Mouse (Mus musculus): Measurements from ENCODE around the gene Spock1.

Spock1 gene

DNA sequence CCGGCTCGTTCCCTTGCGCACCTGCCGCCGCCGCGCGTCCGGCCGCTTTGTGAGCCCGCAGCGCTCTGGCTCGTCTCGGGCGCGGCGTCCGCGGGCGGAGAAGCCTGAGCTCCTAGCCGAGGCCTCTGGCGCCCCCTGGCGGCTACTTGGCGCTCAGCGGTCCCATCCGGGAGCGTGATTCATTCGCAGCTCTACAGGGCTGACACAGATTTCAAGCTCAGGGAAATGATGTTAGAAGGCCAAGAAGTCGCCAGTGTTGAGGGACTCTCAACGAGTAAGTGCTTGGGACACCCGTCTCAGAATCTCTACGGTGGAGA, at the start of gene Spock1:
TSS of gene Spock1 (minus strand) at position 67 of the 317 bp plus-strand sequence.
- peak; percentile 27 to 72 for DNase-seq (ENCODE audit: low spot score in 2 of 2)

GRCm38 (mm10) chr13:57950091-57950490, 42.0 kb upstream of the Spock1 start:
- no peak for DNase-seq (ENCODE audit: low spot score in 2 of 2)

GRCm38 (mm10) chr13:57949513-57949912, 41.4 kb upstream of the Spock1 start:
- no peak for DNase-seq (ENCODE audit: low spot score in 2 of 2)

DNA sequence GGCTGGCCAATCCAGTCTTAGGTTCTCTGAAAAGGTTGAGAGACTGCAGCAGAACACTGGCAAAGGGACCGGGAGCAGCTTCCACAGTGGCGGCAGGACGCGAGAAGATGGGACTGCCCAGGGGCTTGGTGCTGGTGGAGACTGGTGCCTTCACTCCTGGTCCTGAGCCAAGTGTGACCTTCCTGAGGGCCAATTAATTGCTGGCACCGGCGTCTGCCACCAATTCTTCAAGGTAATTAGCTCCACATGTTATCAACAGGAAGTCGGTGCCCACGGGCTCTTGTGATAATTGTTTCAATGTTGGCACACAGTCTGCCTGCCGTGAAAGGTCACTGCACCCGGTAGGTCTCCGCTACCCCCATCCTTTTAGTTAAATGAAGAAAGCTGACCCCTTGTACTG, 37.1 kb upstream of the Spock1 start:
- DNase-seq (ENCODE audit: low spot score in 2 of 2): no peak

DNA sequence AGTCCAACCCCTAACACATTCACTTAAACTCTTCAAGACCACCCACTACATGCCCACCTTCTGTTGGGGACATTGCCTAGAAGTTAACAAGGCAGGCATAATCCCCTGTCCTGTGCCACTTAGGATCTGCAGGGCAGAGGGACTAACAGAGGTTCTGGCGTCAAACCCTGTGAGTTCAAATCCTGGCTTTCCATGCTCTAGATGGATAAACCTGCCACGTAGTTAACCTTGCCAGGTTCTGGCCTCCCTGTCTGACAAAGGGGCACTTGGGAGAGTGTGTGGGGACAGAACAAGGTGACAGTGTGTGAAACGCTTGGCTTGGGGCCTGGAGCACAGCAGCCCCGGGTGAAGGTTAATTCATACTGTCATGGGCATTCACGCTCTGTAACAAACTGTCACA, 36.3 kb upstream of the Spock1 start:
- DNase-seq (ENCODE audit: low spot score in 2 of 2): no peak

GRCm38 (mm10) chr13:57943900-57944299, 35.8 kb upstream of the Spock1 start:
- no peak for DNase-seq (ENCODE audit: low spot score in 2 of 2)

DNA sequence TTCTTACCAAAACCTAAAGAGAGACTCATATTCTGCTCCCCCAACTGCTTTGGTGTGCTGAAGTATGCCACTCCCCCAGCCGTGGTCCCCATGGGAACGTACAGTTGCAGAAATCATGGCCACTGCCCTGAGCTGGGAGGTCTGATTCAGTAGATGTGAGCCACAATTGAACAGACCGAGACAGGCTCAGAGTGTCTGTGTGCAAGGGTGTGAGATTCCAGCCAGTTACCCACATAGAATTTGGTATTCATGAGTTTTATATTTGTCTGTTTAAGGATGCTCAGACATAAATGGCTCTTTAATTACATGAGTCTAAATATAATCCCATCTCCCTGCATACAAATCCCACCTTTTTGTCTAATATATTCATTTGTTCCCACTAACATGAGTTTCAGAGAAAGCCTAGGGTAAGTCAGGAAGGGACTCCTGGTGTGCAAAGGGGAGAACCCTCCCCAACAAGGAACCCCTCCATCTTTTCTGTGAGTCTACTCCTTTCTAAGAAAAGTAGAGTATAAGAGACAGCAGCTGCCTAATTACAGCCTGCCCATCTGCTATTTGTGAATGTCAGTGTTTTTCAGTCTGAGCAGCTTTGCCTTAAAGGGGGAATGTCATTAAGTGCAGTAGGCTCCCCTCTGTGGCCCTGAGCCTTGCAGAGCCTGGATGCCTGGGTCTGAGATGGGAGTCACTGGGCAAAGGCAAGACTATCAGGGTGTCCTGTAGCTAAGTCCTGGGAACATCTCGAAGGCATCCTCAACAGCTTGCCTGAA, 29.5 kb upstream of the Spock1 start:
- no peak for DNase-seq (ENCODE audit: low spot score in 2 of 2)

GRCm38 (mm10) chr13:57931998-57932397, 23.9 kb upstream of the Spock1 start:
- no peak for DNase-seq (ENCODE audit: low spot score in 2 of 2)

DNA sequence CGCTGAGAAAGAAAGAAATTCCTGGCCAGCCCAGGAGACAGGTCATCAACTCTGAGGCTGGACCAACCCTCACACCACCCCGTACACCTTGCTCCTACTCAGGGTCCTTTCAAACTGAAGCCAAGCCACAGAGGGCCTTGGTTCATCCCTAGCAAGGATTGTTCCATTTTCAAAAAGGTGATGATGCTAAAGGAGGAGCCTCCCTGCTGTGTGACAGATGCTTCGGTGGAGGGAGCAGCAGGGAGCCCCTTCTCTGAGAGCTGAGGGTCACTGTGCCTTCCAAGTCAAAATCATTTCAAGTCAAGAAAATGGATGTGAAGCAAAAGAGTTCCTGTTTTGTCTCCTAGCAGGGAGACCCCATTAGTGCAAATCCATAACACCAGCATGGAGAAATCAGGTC, 23.2 kb upstream of the Spock1 start:
- no peak for DNase-seq (ENCODE audit: low spot score in 2 of 2)

- no peak for DNase-seq (ENCODE audit: low spot score in 2 of 2)
These were observed 22.6 kb upstream of the Spock1 start for GRCm38 (mm10) chr13:57930720-57931119.

DNA sequence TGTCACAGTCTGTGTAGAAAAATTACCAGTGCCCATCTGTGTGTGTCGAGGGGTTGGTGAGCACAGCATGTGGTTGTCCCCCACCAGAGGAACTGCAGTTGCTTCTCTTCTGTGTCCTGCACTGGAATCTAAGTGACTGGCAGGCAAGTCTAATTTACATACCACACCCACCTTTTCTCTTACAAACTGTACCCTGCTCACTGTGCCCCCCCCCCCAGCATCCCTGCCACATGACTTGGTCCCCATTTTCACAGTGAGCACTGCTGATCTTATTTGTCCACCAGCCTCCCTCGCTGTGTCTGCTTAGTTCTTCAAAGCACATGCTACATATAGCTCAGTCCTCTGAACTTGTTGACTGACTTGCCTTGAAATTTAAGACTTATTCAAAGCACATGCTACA, 22.2 kb upstream of the Spock1 start:
- DNase-seq (ENCODE audit: low spot score in 2 of 2): no peak

GRCm38 (mm10) chr13:57919947-57920346, 11.8 kb upstream of the Spock1 start:
- no peak for DNase-seq (ENCODE audit: low spot score in 2 of 2)

DNA sequence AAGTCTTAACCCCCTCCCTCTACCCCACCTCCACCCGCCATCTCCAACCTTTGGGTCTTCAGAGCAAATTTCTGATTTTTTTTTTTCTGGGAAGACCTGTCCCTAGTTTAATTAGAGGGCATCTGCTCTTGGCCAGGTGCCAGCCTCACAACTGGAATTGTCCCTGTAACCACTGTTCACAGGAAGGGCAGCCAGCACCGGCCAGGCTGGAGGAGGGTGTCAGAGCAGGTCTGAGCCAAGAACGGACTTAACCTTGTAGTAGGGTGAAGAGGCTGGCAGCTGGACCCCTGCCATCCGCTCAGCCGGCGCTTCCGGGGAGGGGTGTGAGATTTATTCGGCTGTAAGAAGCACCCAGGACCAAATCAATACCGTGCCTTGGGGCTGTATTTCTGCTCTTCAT, 3.0 kb upstream of the Spock1 start:
- no peak for DNase-seq (ENCODE audit: low spot score in 2 of 2)

DNA sequence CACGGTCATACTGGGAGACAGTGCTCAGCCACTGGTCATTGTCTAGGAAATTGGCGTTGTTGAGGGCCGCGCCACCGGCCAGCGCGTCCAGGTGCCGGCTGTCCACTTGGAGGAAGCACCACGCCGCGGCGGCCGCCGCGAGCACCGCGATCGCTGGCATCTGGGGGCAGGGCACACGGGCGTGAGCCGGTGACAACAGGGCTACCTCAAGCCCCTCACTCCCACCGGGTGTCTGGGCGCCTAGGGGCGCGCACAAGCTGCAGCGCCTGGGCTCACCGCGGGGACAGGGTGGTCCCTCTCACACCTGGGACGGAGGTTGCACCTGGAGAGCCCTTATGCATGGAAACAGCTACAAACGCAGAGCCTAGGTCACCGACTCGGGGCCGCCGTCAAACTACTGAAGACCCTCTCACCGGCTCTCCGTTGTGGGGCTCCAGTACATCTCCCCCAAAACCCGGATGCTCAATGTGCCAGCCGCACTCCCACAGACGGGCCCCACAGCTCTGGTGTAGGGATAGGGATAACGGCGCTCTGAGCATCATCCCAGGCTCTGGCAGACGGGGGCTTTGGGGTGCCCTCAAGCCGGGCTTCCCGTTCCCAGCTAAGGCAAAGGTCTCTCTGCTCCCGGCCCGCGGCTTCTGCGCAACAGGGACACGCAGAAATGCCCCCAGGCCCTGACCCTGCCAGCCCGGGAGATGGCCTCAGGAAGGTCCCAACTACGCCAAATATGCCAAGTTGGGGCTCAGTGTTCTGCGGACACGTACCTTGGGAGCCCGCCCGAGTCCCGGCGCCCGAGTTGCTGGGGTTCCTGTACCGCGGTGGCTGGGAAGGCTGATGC, 485 bp downstream of the Spock1 start:
- no peak for DNase-seq (ENCODE audit: low spot score in 2 of 2)

DNA sequence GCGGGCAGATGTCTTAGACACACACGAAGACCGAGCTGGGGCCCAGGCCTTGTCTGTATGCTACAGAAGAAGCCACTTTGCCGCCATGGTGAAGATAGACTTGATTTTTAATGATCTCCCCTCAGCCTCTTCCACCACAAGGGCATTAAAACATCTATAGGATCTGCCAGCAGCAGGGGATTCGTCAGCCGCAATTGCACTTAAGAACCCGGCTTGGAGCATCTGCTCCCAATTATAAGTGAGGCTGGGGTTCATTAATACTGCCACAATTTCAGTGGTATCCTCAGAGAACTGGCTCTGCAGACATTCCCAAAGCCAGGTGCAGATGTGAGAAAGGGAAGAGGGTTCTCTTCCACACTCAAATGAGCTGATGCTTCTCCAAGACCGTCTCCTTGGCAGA, 13.5 kb downstream of the Spock1 start:
- no peak for DNase-seq (ENCODE audit: low spot score in 2 of 2)

DNA sequence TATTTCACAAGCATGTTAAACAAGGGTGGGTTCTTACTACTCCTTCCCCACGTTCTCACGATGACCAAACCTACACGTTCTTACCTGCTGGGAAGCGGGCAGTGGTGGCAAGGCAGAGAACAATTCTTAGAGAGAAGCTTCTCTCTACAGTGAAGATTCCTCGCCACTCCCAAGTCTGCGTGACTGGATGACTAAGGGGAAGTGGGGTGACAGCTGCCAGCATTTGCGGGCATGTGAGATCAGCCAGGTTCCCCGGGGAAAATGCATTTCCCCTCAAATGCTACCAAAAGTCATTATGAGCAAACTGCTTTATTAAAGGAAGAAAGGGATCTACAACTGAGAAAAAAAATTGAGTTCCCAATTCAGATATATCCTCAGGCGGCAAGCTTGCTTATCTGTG, 18.4 kb downstream of the Spock1 start:
- no peak for DNase-seq (ENCODE audit: low spot score in 2 of 2)

GRCm38 (mm10) chr13:57889050-57889449, 19.1 kb downstream of the Spock1 start:
- DNase-seq (ENCODE audit: low spot score in 2 of 2): no peak

- DNase-seq (ENCODE audit: low spot score in 2 of 2): no peak
These were observed 28.3 kb downstream of the Spock1 start for GRCm38 (mm10) chr13:57879817-57880216.

GRCm38 (mm10) chr13:57878797-57879196, 29.3 kb downstream of the Spock1 start:
- DNase-seq (ENCODE audit: low spot score in 2 of 2): no peak

DNA sequence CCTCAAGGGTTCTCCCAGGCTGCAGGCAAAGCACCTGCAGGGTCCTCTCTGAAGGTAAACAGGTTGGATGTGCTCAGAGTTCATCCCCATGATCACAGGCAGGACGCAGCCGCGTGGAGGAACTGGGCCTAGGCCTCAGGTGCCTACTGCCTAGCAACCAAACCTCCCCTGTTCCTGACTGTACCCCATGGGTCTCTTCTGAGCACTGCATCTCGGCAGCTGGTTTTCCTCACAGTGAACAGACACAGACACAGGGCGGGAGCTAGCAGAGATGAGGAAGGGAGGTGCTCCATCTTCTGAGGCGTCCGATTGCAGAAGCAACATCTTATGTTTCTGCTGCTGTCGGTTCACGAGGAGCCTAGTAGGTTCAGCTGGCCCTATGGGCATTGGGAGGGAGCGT, 30.4 kb downstream of the Spock1 start:
- no peak for DNase-seq (ENCODE audit: low spot score in 2 of 2)

GRCm38 (mm10) chr13:57876966-57877365, 31.2 kb downstream of the Spock1 start:
- DNase-seq (ENCODE audit: low spot score in 2 of 2): no peak

GRCm38 (mm10) chr13:57870058-57870457, 38.1 kb downstream of the Spock1 start:
- no peak for DNase-seq (ENCODE audit: low spot score in 2 of 2)

DNA sequence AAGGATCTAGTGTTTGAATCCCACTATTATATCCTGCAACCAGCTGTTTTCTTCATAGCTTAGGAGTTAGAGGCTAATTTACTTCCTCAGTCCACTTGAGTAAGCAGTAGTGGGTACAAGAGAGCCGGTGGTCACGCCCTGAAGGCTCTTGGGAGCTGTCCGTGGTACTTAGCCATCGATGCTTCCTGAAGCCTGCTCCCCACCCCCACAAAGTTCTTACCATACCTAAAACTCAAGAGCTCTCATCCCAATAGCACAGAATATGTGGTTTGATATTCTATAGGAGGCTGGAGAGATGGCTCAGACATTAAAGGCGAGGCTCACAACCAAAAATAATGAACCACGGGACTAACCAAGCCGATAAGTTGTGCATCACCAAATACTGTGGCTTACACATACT, 40.5 kb downstream of the Spock1 start:
- no peak for DNase-seq (ENCODE audit: low spot score in 2 of 2)
